Mouse (Mus musculus) testis, adult 2 months (tissue): Measurements from ENCODE around the gene Spc24. TPM values are rescaled to one million over a fixed set of nuclear protein-coding genes. Genes with fewer than 3 reads are reported as not detected.
"Not testable (repeated sequence)": the region's sequence is repeated elsewhere in the genome, so short reads cannot be mapped to it uniquely, and the experiment has no call there.

Experiments
- H3K27ac ChIP-seq: fragments of 200-500 bp; 2 replicates; pipeline ENCODE4 v1.5.1; 2012; ENCODE audit warnings: low read depth, low read length; ENCODE audit not compliant: control insufficient read depth, insufficient read depth
- H3K27me3 ChIP-seq: fragments of 200-500 bp; 2 replicates; pipeline ENCODE4 v1.6.1; 2012; ENCODE audit warnings: mild to moderate bottlenecking, low read length, moderate library complexity; ENCODE audit not compliant: control insufficient read depth, insufficient read depth
- H3K36me3 ChIP-seq: fragments of 200-500 bp; 2 replicates; pipeline ENCODE4 v1.6.1; 2012; ENCODE audit warnings: mild to moderate bottlenecking, low read length; ENCODE audit not compliant: control insufficient read depth, insufficient read depth
- H3K4me1 ChIP-seq: fragments of 200-500 bp; 2 replicates; pipeline ENCODE4 v1.6.1; 2012; ENCODE audit warnings: low read length; ENCODE audit not compliant: control insufficient read depth, insufficient read depth
- H3K4me3 ChIP-seq: fragments of 200-500 bp; 2 replicates; pipeline ENCODE4 v1.5.1; 2012; ENCODE audit warnings: low read depth, mild to moderate bottlenecking, low read length, moderate library complexity, mixed read lengths; ENCODE audit not compliant: control insufficient read depth
- CTCF ChIP-seq: fragments of 200-500 bp; IDR thresholded peaks from 2 replicates; pipeline ENCODE4 v1.5.1; 2012; ENCODE audit warnings: low read depth, mild to moderate bottlenecking, inconsistent platforms, low read length, moderate library complexity; ENCODE audit not compliant: control insufficient read depth, insufficient read depth, insufficient replicate concordance
- POLR2A ChIP-seq: fragments of 200-500 bp; IDR thresholded peaks from 2 replicates; pipeline ENCODE4 v1.6.1; 2012; ENCODE audit warnings: low read depth, mild to moderate bottlenecking, inconsistent platforms, low read length, moderate library complexity; ENCODE audit not compliant: control insufficient read depth
- polyA plus RNA-seq: library from polyadenylated mRNA; depleted of rRNA; stranded (reverse); fragments of >200 nt; gene quantifications from 2 replicates; pipeline ENCODE4 v1.2.3, GENCODE M21; 2012

Spc24 gene
- polyA plus RNA-seq, 1 experiment: 16.5 TPM

GRCm38 (mm10) chr9:21792644-21793043 is 32.5 kb upstream of the Spc24 start:
- H3K27me3 ChIP-seq: no peaks in the 10 kb centered on the region
- peaks cover 2% of the 10 kb centered on the region for H3K4me1 ChIP-seq
- H3K36me3 ChIP-seq: no peaks in the 10 kb centered on the region
- TF ChIP-seq POLR2A (no peak), CTCF (no peak)
- peak overlapping the region; percentile 9 for H3K27ac ChIP-seq
- no peak overlapping the region for H3K4me3 ChIP-seq

- H3K4me3 ChIP-seq: no peak overlapping the region
- no peaks in the 10 kb centered on the region for H3K36me3 ChIP-seq
- peak overlapping the region; percentile 5 for H3K27ac ChIP-seq
- no peaks in the 10 kb centered on the region for H3K27me3 ChIP-seq
- no peaks in the 10 kb centered on the region for H3K4me1 ChIP-seq
- no peak for TF ChIP-seq CTCF
- no peak for TF ChIP-seq POLR2A
These were observed 31.8 kb upstream of the Spc24 start for GRCm38 (mm10) chr9:21791861-21792260.

DNA sequence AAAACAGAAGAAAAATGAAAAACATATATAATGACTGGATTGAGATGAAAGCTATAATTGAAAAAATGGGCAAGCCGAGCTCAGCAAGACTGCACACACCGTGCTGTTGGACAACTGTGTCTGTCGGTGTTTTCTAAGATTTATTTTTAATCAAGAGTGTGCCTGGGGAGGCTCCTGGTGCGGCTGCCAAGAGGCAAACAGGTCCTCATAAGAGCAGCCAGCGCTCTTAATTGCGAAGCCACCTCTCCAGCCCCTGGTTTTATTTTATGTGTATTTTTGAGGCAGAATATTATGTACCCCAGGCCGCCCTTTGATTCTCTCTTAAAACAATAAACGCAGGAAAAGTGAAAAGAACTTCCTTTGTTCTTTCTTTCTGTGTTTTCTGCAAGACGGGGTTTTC is 28.1 kb upstream of the Spc24 start:
- Histone ChIP-seq H3K27ac (no peak overlapping the region; the same call in 1 of the 2 replicates), H3K4me1 (peaks cover 3% of the 10 kb centered on the region; the same call in 1 of the 2 replicates), H3K27me3 (no peaks in the 10 kb centered on the region), H3K4me3 (no peak overlapping the region), H3K36me3 (no peaks in the 10 kb centered on the region)
- no peak for TF ChIP-seq CTCF
- no peak for TF ChIP-seq POLR2A

GRCm38 (mm10) chr9:21787654-21788053 is 27.6 kb upstream of the Spc24 start:
- peaks cover 3% of the 10 kb centered on the region; the same call in 1 of the 2 replicates for H3K4me1 ChIP-seq
- peak overlapping the region; percentile 67 for H3K27ac ChIP-seq
- TF ChIP-seq CTCF (no peak), POLR2A (no peak)
- no peaks in the 10 kb centered on the region for H3K27me3 ChIP-seq
- no peak overlapping the region for H3K4me3 ChIP-seq
- no peaks in the 10 kb centered on the region for H3K36me3 ChIP-seq

DNA sequence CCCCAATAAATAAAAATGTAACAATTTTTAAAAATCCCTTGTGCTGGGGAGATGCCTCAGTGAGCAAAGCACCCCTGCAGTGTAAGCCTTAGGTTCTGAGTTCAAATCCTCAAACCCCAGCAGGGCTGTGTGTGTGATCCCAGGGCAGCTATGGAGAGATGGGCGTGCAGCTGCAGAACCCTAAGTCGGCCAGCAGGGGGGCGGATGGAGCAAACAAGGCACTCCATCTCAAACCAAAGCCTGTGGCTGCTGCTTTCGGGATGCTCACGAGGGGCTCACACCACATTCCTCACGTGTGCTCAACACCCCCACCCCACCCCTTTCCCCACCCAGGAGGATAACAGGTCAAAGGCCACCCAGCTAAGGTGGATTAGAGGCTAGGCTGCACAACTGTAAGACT is 26.8 kb upstream of the Spc24 start:
- H3K4me1 ChIP-seq: peaks cover 3% of the 10 kb centered on the region; the same call in 1 of the 2 replicates
- no peaks in the 10 kb centered on the region for H3K36me3 ChIP-seq

GRCm38 (mm10) chr9:21786309-21786708 is 26.2 kb upstream of the Spc24 start:
- not testable (repeated sequence) for H3K4me1 ChIP-seq, H3K27ac ChIP-seq, H3K27me3 ChIP-seq, H3K36me3 ChIP-seq, H3K4me3 ChIP-seq

More for the DNA sequence above, 26.8 kb upstream of the Spc24 start:
- no peak overlapping the region for H3K4me3 ChIP-seq
- H3K27ac ChIP-seq: no peak overlapping the region; the same call in 1 of the 2 replicates
- H3K27me3 ChIP-seq: no peaks in the 10 kb centered on the region
- TF ChIP-seq CTCF (peak; percentile 68), POLR2A (no peak)

- Histone ChIP-seq H3K4me3 (no peak overlapping the region), H3K36me3 (no peaks in the 10 kb centered on the region), H3K27me3 (no peaks in the 10 kb centered on the region), H3K27ac (no peak overlapping the region), H3K4me1 (peaks cover 3% of the 10 kb centered on the region; the same call in 1 of the 2 replicates)
- no peak for TF ChIP-seq POLR2A
- TF ChIP-seq CTCF: no peak
These were observed 24.6 kb upstream of the Spc24 start for GRCm38 (mm10) chr9:21784517-21785307.
